Mouse (Mus musculus) bone marrow macrophage, adult 2 months (primary cell): ENCODE measurements around the gene Card14. TPM values are rescaled to one million over a fixed set of nuclear protein-coding genes. Genes with fewer than 3 reads are reported as not detected.
A peak's percentile ranks its signal among the peaks of the same experiment; 100 is the strongest.
"Not testable (repeated sequence)": the region's sequence is repeated elsewhere in the genome, so short reads cannot be mapped to it uniquely, and the experiment has no call there.

Experiments
- H3K27ac ChIP-seq: 2 replicates; pipeline ENCODE4 v1.5.1; 2012; ENCODE audit warnings: low read depth, low read length; ENCODE audit not compliant: insufficient read depth
- H3K4me1 ChIP-seq: 2 replicates; pipeline ENCODE4 v1.6.1; 2012; ENCODE audit warnings: low read length; ENCODE audit not compliant: control insufficient read depth, insufficient read depth
- H3K4me3 ChIP-seq: 2 replicates; pipeline ENCODE4 v1.5.1; 2012; ENCODE audit warnings: mild to moderate bottlenecking, low read length, moderate library complexity; ENCODE audit not compliant: insufficient read depth
- CTCF ChIP-seq: IDR thresholded peaks from 2 replicates; pipeline ENCODE4 v1.5.1; 2012; ENCODE audit warnings: low read depth, mild to moderate bottlenecking, low read length, moderate library complexity
- POLR2A ChIP-seq: IDR thresholded peaks from 2 replicates; pipeline ENCODE4 v1.6.1; 2012; ENCODE audit warnings: mild to moderate bottlenecking, low read depth, low read length, borderline replicate concordance
- polyA plus RNA-seq: library from polyadenylated mRNA; stranded (reverse); fragments of >200 nt; gene quantifications from 2 replicates; pipeline ENCODE4 v1.2.4, GENCODE M21; 2012; ENCODE audit not compliant: missing spikeins, insufficient read depth, insufficient read length

Card14 gene
- polyA plus RNA-seq, 1 experiment: not detected

DNA sequence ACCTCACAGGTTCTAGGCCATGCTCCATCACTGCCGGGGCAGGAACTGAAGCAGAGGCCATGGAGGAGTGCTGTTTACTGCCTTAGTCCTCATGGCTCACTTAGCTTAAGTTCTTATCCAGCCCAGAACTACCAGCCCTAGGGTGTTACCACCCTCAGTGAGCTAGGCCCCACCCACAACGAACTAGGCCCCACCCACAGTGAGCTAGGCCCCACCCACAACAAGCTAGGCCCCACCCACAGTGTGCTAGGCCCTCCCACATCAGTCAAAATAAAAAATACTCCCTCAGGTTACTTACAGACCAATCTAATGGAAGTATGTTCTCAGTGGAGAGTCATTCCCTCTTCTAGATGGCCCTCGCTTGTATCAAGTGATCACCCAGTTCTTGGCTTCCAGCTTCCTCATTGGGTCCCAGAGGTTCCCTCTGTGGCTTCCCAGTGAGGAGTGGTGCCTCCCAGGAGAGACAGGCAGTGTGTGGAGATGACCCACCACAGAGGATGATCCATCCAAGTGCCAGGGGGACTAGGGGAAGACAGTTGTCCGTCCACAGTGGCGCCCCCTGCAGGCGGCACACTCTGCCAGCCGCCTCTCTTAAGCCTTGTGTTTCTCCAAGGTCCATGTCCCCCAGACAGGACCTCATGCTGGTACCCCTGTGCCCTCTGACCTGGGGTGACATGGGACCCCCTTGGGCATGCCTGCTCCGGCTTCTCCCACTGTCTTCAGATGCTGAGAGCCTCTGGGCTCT is 34.2 kb upstream of the Card14 start:
- TF ChIP-seq CTCF (peak; percentile 54), POLR2A (no peak)
- Histone ChIP-seq H3K4me3 (no peak overlapping the region), H3K4me1 (peaks cover 6% of the 10 kb centered on the region), H3K27ac (no peak overlapping the region)

DNA sequence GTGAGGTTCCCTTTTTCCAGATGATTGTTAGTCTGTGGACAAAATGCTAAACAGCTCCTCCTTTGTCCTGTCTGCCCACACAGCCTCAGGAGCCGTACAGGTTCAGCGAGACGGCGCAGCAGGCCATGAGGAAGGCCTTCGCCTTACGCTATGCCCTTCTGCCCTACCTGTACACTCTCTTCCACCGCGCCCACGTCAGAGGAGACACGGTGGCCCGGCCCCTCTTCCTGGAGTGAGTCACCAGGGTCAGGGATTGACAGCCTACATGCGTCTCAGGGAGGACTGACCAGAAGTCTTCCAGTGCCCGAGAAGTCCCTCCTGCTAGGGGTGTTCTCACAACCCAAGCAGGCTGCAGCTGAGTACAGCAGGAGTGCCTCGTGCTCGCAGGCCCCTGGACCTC is 26.5 kb upstream of the Card14 start:
- Histone ChIP-seq H3K27ac (no peak overlapping the region), H3K4me1 (no peaks in the 10 kb centered on the region), H3K4me3 (no peak overlapping the region)
- no peak for TF ChIP-seq POLR2A
- TF ChIP-seq CTCF: no peak

- Histone ChIP-seq H3K4me3 (no peak overlapping the region), H3K27ac (no peak overlapping the region), H3K4me1 (no peaks in the 10 kb centered on the region)
- TF ChIP-seq POLR2A: no peak
- TF ChIP-seq CTCF: no peak
Measured at GRCm38 (mm10) chr11:119285791-119286527, 21.6 kb upstream of the Card14 start.

DNA sequence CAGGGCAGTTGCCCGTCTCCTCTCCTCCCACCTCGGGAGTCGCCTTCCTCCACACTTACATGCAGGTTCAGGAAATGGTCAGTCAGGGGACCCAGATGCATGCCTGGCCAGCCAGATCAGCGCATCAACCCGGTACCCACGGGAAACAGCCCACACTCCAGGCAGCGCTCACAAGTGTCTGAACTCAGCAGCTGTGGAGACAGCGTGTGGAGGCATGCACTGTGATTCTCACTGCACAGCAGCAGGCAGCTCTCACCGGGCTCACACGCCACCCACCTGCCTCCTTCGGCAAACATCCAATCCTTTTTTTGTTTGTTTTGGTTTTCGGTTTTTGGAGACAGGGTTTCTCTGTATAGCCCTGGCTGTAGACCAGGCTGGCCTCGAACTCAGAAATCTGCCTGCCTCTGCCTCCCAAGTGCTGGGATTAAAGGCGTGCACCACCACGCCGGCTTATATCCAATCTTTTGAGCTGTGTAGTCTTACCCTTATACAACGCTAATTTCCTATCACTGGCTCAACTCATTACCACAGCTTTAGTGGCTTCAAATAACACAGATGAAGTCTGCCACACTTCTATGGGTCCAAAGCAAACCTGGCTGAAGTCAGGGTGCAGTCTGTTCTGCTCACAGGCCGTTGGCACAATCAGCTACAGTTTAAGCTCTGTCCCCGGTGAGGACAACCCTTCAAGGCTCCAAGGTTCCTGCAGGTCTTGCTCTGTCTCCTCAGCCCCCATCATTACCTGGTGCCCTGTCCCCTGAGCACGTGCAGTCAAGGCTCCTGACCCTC is 20.2 kb upstream of the Card14 start:
- no peak overlapping the region for H3K27ac ChIP-seq
- no peaks in the 10 kb centered on the region for H3K4me1 ChIP-seq
- H3K4me3 ChIP-seq: no peak overlapping the region
- no peak for TF ChIP-seq POLR2A
- TF ChIP-seq CTCF: no peak

DNA sequence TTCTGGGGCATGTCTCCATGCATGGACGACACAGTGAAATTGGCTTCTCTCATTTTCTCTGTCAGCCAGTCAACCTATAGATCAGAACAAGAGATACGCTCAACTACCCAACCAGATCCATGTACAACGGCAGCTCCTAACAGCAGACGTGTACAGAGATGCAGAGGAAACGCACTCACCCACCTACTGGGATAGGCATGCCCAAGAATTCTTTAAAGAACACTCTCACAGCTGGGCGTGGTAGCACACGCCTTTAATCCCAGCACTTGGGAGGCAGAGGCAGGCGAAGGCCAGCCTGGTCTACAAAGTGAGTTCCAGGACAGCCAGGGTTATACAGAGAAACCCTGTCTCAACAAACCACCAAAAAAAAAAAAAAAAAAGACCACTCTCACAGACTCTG is 14.7 kb upstream of the Card14 start:
- H3K27ac ChIP-seq, H3K4me3 ChIP-seq, H3K4me1 ChIP-seq: not testable (repeated sequence)

DNA sequence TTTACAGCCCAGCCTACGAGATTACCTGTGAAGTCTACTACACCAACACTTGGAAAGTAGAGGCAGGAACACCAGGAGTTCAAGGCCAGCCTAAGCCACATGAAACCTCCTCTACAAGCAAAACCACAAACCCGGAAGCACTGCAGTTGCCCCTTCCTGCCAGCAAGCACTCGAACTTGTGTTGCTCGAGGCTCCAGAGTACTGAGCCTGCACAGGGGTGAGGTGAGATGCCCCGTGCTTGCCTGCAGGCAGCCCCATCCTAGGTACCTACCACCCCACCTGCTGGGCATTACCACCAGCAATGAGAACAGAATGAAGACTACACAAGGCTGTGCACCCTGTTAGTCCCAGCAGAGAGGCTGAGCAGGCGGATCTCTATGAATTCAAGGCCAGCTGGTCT is 9.6 kb upstream of the Card14 start:
- TF ChIP-seq POLR2A: no peak
- no peak for TF ChIP-seq CTCF
- peak overlapping the region; percentile 28 for H3K4me3 ChIP-seq
- H3K27ac ChIP-seq: no peak overlapping the region
- peaks cover 5% of the 10 kb centered on the region; the same call in 1 of the 2 replicates for H3K4me1 ChIP-seq

GRCm38 (mm10) chr11:119298917-119299316 is 8.7 kb upstream of the Card14 start:
- TF ChIP-seq CTCF (no peak), POLR2A (no peak)
- Histone ChIP-seq H3K27ac (no peak overlapping the region), H3K4me1 (peaks cover 5% of the 10 kb centered on the region; the same call in 1 of the 2 replicates), H3K4me3 (peak overlapping the region; percentile 99)

GRCm38 (mm10) chr11:119299391-119300245 is 8.0 kb upstream of the Card14 start, which contains the start of gene Eif4a3:
Eif4a3 (minus strand) TSS chr11:119300089.
- Histone ChIP-seq H3K27ac (peak within 1 kb of the TSS; percentile 71), H3K4me3 (peak within 1 kb of the TSS; percentile 99), H3K4me1 (peaks cover 5% of the 10 kb centered on the region; the same call in 1 of the 2 replicates)
- TF ChIP-seq CTCF (no peak), POLR2A (no peak)

DNA sequence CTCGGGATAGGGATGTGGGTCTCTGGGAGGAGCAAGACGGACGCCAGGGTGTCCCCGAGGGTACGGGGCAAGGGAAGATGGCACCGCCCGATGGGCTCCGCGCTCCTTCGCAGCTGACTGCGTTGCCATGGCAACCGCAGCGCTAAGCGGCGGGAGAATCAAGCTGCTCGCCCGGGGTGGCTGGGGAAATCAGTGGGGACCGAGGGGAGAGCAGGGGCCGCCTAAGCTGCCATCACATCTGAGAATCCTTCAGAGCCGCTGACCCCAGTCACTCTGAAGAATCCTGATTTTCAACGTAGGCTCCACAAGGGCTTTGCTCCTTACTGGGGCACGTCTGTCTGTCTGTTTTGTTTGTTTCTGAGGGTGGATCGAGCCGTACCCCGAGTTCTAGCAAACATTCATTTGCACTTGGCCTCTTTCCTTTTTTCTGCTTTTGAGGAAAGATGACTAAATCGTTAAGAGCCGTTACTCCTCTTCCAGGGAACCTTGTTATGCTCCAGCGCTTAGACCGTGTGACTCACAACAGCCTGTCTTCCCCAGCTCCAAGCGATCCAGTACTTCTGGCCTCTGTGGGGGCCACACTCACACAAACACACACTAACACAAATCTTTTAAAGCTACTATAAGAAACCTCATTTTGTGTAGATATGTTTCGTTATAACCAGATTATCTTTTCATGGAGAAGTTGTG is 7.2 kb upstream of the Card14 start:
- no peak for TF ChIP-seq POLR2A
- no peak for TF ChIP-seq CTCF
- Histone ChIP-seq H3K27ac (peak overlapping the region; percentile 52; the same call in 1 of the 2 replicates), H3K4me1 (peaks cover 5% of the 10 kb centered on the region; the same call in 1 of the 2 replicates), H3K4me3 (peak overlapping the region; percentile 99)
